Mouse (Mus musculus) mature B cell (primary cell): ENCODE results near the gene Ccdc32.
"Not testable (repeated sequence)": the region's sequence is repeated elsewhere in the genome, so short reads cannot be mapped to it uniquely, and the experiment has no call there.

Experiments
- in situ Hi-C: fragments of 300-500 bp; cut with MboI; formaldehyde crosslinking; loops from 2 replicates; pipeline ENCODE4 v1.14.3; 2019

Ccdc32 gene

GRCm38 (mm10) chr2:119028941-119029551, at the start of gene Ccdc32:
Gene Ccdc32, minus strand, starts transcription at chr2:119029393.
- in situ Hi-C loops = no loop called here

GRCm38 (mm10) chr2:119072397-119072796, 43.2 kb upstream of the Ccdc32 start:
- in situ Hi-C loops = no loop called here

- in situ Hi-C loops = no loop called here
Measured at GRCm38 (mm10) chr2:119060139-119060538, 30.9 kb upstream of the Ccdc32 start.

- in situ Hi-C loops = no loop called here
Measured at GRCm38 (mm10) chr2:119050132-119050650, 21.0 kb upstream of the Ccdc32 start.

- in situ Hi-C loops = loop anchor here (10.0 kb wide), 1 partner anchor 137 kb away; no protein-coding TSS in a partner anchor
Measured at GRCm38 (mm10) chr2:119047849-119048248, 18.7 kb upstream of the Ccdc32 start.

GRCm38 (mm10) chr2:119046649-119047611, 17.7 kb upstream of the Ccdc32 start, which contains the start of gene Knl1:
Gene Knl1, plus strand, starts transcription at chr2:119047119.
- in situ Hi-C loops = loop anchor here (10.0 kb wide), 1 partner anchor 138 kb away; no protein-coding TSS in a partner anchor

- in situ Hi-C loops = loop anchor here (10.0 kb wide), 1 partner anchor 140 kb away; no protein-coding TSS in a partner anchor
Measured at GRCm38 (mm10) chr2:119045163-119045562, 16.0 kb upstream of the Ccdc32 start.

GRCm38 (mm10) chr2:119040882-119041281, 11.7 kb upstream of the Ccdc32 start:
- in situ Hi-C loops = loop anchor here (10.0 kb wide), 1 partner anchor 144 kb away; no protein-coding TSS in a partner anchor

- in situ Hi-C loops = no loop called here
Measured at GRCm38 (mm10) chr2:119035397-119035745, 6.2 kb upstream of the Ccdc32 start.

GRCm38 (mm10) chr2:119034656-119035396, 5.6 kb upstream of the Ccdc32 start, which contains the start of gene Rpusd2:
Gene Rpusd2, plus strand, starts transcription at chr2:119034790.
- in situ Hi-C loops = no loop called here

- in situ Hi-C loops = no loop called here
Measured at GRCm38 (mm10) chr2:119032191-119032590, 3.0 kb upstream of the Ccdc32 start.

GRCm38 (mm10) chr2:119026951-119027350, 2.2 kb downstream of the Ccdc32 start:
- in situ Hi-C loops = no loop called here

GRCm38 (mm10) chr2:119025239-119025616, 4.0 kb downstream of the Ccdc32 start:
- in situ Hi-C loops = no loop called here

GRCm38 (mm10) chr2:119024536-119025238, 4.5 kb downstream of the Ccdc32 start:
- in situ Hi-C loops = no loop called here

GRCm38 (mm10) chr2:119023154-119023660, 6.0 kb downstream of the Ccdc32 start:
- in situ Hi-C loops = no loop called here

GRCm38 (mm10) chr2:119019538-119019937, 9.7 kb downstream of the Ccdc32 start:
- in situ Hi-C loops = no loop called here

GRCm38 (mm10) chr2:119019131-119019530, 10.1 kb downstream of the Ccdc32 start:
- in situ Hi-C loops = no loop called here

- in situ Hi-C loops = no loop called here
Measured at GRCm38 (mm10) chr2:119018391-119019122, 10.6 kb downstream of the Ccdc32 start.

GRCm38 (mm10) chr2:119017647-119018046, 11.5 kb downstream of the Ccdc32 start:
- in situ Hi-C loops = no loop called here

GRCm38 (mm10) chr2:119016312-119016711, 12.9 kb downstream of the Ccdc32 start:
- in situ Hi-C loops = not testable (repeated sequence)
